Comparison of ENCODE assay signal across 20 mouse cellular contexts in genomic region chr4:57655966-57656365, GRCm38 (mm10).
A peak's percentile ranks its signal among the peaks of the same experiment; 100 is the strongest.
DNase-seq lines count a peak whose midpoint lies in the region; ATAC-seq and TF ChIP-seq lines count a peak whose summit lies in the region.
"Had no signal": no experiment of that assay in that cellular context is flagged by ENCODE, and none has a peak within 500 bp of the region (broad histone marks: within the 10 kb centered on the region; RNA-seq: fewer than 3 reads in every experiment).

No protein-coding gene starts in this region.

- 70% methylated on average over 1 of the region's 1 CpGs for WGBS in intestine, embryonic 16.5 days

- H3K9ac ChIP-seq in intestine, embryonic 16.5 days (ENCODE audit: low read depth, low read length), result no peak overlapping the region
- H3K9ac ChIP-seq: embryonic facial prominence, embryonic 12.5 days; embryonic facial prominence, embryonic 15.5 days; forebrain, postnatal 0 days; hindbrain, embryonic 14.5 days had no signal

- no peaks in the 10 kb centered on the region for H3K27me3 ChIP-seq in intestine, embryonic 16.5 days (replicated peaks; ENCODE audit: control insufficient read depth, insufficient read depth, low read length)
- H3K27me3 ChIP-seq: embryonic facial prominence, embryonic 12.5 days; embryonic facial prominence, embryonic 15.5 days had no signal

- H3K4me1 ChIP-seq in intestine, embryonic 16.5 days (ENCODE audit: control insufficient read depth, insufficient read depth, low read length), result peaks cover 6% of the 10 kb centered on the region; the same call in 1 of the 2 replicates
- H3K4me1 ChIP-seq: embryonic facial prominence, embryonic 12.5 days had no signal

- H3K9me3 ChIP-seq in intestine, embryonic 16.5 days (ENCODE audit: control insufficient read depth, low read length), result no peaks in the 10 kb centered on the region
- H3K9me3 ChIP-seq: embryonic facial prominence, embryonic 12.5 days; embryonic facial prominence, embryonic 15.5 days had no signal

- TF ChIP-seq CTCF in layer of hippocampus, adult 2 months (conservative IDR thresholded peaks at IDR 0.05), result no peak

- no peak for DNase-seq in layer of hippocampus, adult 2 months (ENCODE audit: low spot score in 2 of 2)
- no peak for DNase-seq in layer of hippocampus, postnatal 36 days
- peak; percentile 37 for DNase-seq in naive thymus-derived CD4-positive, alpha-beta T cell, adult 2 months (ENCODE audit: low read depth)
- DNase-seq in thymus, postnatal 14 days, result peak; percentile 65
- DNase-seq in cerebellum, postnatal 36 days, result no peak
- DNase-seq: adrenal gland, postnatal 10 days; adrenal gland, postnatal 36 days; B cell, adult 2 months; forebrain, postnatal 0 days; gastrocnemius, adult 2 months; gastrocnemius, postnatal 14 days; heart, postnatal 36 days had no signal

- ATAC-seq in intestine, embryonic 16.5 days, result no peak
- ATAC-seq in megakaryocyte-erythroid progenitor cell, adult 5-6 weeks (replicated peaks; ENCODE audit: low FRiP score, low TSS enrichment, poor library complexity, severe bottlenecking), result no peak
- ATAC-seq: forebrain, embryonic 14.5 days; forebrain, postnatal 0 days; hindbrain, postnatal 0 days had no signal

- no peak overlapping the region for H3K4me3 ChIP-seq in layer of hippocampus, adult 2 months
- H3K4me3 ChIP-seq in intestine, embryonic 16.5 days (ENCODE audit: low read length), result no peak overlapping the region
- H3K4me3 ChIP-seq: embryonic facial prominence, embryonic 12.5 days; embryonic facial prominence, embryonic 15.5 days; gastrocnemius, adult 2 months had no signal

- H3K36me3 ChIP-seq in intestine, embryonic 16.5 days (ENCODE audit: control insufficient read depth, insufficient read depth, low read length), result no peaks in the 10 kb centered on the region

- peak overlapping the region; percentile 82 for H3K27ac ChIP-seq in layer of hippocampus, adult 2 months
- H3K27ac ChIP-seq in intestine, embryonic 16.5 days (ENCODE audit: low read length), result no peak overlapping the region
- H3K27ac ChIP-seq: embryonic facial prominence, embryonic 12.5 days; embryonic facial prominence, embryonic 15.5 days; gastrocnemius, adult 2 months; hindbrain, embryonic 14.5 days; hindbrain, postnatal 0 days had no signal

- H3K4me2 ChIP-seq in intestine, embryonic 16.5 days (ENCODE audit: low read depth, low read length), result no peak overlapping the region
- H3K4me2 ChIP-seq: embryonic facial prominence, embryonic 12.5 days; embryonic facial prominence, embryonic 15.5 days; heart, embryonic 11.5 days; hindbrain, embryonic 14.5 days had no signal

Comparison
In these comparisons a context has a peak if more than half of its experiments do, and no peak if none do; other contexts are left out.
1. DNase-seq: peak in naive thymus-derived CD4-positive, alpha-beta T cell, adult 2 months (single experiment) and thymus, postnatal 14 days (single experiment); none in layer of hippocampus, adult 2 months (0 of 2), layer of hippocampus, postnatal 36 days (0 of 2) and cerebellum, postnatal 36 days (0 of 2).